Mouse (Mus musculus) kidney, postnatal 25 days (tissue): Measurements from ENCODE around the gene Capn11.

Experiments used
- DNase-seq, 2 experiments: peaks; one replicate each; pipeline ENCODE4 v3.0.0; 2021; ENCODE audit warnings: mixed read lengths in 2 of 2

Gene Capn11

DNA sequence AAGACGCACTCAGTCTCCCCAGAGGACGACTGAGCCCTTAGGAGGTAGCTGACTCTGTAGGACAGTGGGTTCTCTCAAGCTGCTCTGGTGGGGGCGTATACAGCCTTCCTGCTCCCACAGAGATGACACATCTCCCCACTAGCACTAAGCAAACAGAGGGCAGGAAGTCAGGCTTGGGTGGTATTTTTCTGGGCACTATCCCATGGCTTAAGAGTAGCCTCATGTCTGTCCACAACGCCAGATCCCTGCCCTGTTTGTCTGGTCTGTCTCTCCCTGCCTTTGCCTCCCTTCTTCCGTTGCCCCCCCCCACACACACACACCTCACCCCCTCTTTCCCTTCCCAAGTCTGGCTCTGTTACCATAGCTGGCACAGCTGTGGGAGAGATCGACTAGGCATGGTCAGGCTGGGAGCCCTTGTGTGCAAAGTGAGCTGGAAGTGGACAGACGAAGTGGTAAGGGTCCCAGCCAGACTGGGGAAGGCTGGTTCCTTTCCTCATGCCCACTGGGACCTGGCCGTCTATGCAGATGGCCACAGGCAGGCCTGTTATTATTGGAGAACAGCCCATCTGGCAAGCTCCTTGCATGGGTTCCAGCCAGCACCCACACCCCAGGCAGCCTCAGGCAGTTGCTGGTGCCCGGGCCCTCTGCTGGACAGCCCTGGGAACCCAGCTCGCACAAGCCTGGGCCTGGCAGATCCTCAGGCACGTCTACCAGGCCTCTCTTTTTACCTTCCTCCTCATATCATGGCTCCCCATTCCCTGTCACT lies 62.3 kb downstream of the Capn11 start:
- DNase-seq, result peak; percentile 84 to 90

DNA sequence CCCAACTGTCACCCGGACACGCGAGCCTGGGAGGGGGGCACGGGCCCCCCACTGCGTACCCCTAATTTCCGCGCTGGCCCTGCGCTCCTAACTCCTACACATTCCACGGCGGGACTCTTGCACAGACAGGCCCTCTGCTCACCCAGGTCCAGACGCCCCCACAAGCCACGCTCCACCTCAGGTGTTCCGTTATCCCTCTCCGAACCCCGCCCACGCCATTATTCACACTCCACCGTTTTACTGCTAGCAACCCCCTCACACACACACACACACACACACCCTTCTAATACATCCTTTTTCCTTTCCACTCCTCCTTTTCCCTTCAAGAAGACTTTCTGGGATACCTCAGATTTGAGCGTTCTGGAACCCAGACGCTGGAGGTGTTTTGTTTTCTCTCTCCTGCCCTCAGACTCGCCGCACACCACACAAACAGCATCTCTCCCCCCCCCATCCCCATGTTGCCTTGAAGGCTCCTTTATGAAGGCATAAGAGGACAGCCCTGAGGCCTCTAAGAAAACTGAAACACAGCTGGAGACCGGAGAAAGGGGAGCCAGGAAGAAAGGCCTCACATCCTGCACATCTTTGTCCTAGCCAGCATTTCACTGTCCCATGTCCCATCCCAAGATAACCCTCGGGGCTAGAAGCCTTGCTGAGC lies 63.3 kb downstream of the Capn11 start:
- peak in 1 of 2 experiments; percentile 69 for DNase-seq

DNA sequence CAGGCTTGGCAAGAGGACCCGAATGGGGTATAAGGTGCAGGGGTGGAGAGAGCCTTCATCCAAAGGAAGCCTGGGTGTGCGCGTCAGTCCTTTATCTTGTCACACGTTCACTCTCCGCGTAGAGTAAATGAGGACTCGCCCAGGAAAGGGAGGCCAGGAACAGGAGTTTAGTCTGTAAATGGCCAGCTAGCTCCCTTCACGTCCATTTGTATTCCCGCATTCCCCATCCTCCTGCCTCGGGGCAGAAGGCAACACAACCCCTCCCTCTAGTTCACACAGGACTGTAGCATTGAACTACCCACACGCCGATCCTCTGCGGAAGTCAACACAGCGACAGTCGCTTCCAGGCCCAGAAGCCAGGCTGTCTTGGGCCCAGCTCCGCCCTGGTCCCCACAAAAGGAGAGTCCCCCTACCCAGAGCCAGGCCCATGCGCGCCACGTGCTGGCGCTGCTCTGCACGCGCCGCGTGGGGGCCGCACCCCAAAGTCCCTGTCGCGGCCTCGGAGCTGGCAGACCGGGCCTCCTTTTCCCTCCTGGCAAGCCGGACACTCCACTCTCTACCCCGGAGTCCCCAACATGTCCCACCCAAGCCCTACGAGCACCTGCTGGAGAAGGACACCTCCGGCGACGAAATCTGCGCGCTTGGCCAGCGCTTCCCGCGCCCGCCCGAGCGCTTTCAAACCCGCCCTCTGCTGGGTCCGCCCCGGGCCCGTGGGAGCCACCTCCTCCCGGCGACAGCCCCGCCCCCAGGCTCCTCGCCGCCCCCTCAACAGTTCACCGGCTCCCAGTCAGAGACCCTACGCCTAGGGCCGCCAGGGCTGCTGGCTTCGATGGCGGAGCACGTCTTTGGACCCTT lies 64.0 kb downstream of the Capn11 start:
- DNase-seq, result peak; percentile 81 to 90

DNA sequence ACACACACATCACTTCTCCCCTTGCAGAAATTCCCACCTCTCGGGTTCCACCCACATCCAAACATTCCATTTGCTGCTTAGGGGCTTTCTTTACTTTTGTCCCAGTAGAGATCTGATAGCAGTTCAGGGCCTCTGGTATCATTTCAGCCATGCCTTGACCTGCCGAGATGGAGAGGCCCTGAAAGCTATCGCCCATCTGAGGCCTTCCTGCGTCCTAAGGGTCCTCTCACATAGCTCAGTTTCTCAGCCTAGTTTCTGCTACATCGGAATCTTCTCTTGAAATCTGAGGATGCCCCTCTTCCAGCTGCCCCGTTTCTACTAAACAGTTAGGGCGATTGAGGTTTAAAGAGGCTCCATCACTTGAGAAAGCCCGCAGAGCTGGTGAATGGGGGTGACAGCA lies 64.9 kb downstream of the Capn11 start:
- no peak for DNase-seq

DNA sequence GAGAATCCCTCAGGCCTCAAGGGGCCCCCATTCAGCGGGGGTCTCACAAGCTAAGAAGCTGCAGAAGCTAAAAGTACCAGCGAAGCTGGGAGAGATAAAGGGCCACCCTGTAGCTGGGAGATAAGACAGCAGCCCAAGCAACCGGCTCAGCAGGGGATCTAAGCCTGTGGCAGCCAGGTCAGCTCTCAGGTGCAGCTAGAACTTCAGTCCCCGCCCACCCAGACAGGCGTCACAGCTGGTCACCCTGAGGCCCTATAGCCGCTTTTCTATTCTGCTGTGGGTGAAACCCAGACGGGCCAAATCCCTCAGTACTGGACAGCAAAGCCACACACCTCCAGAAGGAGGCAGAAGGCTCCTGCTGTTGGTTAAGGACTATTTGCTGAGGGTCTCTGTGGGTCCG lies 65.6 kb downstream of the Capn11 start:
- peak; percentile 49 to 75 for DNase-seq

DNA sequence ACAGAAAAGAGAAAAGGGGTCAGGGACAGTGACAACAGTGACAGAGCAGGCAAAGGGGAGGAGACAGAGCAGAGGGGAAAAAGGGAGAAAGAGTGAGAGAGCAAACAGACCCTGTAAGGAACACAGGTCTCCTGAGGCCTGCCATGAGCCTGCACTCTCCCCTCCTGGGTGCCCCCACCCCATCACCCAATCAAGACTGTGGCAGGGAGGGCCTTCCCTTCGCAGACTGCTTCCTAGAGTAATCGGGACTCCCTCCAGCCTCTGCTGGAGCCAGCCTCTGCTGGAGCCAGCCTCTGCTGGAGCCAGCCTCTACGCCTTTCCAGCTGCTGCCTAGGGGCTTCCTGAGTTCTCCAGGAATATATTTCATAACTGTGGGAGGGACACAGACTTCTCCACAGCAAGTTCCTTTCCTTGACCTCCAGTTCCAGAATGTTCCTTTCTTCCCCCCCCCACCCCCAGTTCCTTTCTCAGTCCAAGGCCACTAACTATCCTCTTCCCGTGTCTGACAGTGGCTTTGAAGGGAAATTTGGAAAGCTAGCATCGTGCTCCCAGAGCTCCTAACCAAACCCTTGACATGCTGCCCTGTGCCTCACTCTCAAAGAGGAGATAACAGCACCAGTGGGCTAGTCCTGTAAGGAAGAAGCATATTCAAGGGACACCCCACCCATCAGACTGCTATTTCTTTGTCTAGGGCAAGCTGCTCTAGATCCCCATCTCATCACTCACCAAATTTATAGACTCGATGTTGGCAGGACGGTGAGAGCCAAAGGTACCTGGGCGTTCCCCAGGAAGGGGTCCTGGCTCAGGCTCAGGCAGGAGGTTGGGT lies 66.3 kb downstream of the Capn11 start:
- DNase-seq, result peak; percentile 61 to 83

DNA sequence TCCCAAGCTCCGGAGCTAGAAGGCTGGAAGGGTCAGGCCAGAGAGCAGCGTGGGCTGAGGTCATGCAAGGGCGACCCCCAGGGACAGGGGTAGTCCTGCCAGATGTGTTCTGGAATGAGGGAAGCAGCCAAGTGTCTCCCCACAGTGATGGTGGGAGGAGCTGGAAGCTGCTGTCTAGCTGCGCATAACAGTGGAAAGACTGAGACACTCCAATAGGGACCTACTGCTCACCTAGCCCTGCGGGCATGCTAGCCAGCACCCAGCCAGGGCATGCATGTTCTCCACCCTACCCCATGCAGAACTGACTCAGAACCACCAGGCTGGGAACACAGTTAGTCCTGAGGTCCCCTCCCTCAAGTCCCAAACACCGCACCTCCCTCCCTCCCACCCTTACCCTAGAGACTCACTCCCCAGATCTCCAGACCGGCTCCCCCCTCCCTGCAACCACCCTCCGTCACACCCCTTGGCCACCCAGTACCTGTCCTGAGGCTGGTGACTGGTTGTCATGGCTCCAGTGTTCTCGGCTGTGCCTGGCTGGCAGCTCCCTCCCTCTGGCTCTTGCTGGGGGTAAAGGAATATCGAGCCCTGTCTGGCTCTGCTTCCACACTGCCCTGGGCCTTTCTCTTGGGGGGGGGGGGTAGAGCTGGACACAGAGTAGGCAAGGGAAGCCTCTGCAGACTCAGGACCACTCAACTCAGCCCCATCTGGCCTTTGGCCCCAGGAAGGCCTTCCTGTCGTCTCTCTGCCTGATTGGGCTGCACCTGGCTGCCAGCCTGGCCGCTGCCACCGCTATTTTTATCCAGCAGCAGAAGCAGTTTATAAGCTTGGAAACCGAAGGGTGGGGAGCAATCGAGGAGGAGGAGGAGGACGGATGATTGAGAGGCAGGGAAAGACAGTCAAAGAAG lies 67.2 kb downstream of the Capn11 start:
- peak; percentile 62 to 82 for DNase-seq

DNA sequence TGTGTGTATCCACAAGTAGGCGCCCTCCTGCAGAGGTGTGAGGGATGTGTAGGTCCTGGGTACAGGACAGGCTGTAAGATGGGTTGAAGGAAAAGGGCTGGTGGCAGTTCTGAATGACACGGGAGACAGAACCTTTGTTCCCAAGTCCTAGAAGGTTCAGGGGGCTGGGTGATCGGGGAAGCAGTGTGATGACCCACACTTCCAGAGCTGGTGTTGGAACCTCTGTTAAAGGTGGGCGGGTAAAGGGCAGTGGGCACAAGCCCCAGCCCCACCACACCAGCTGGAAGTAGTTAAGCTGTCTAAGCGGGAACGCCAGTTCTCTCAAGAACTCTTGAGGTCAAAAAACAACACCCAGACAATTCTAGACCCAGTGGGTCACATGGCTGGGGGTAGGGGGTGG lies 68.7 kb downstream of the Capn11 start:
- DNase-seq, result peak in 1 of 2 experiments; percentile 6

DNA sequence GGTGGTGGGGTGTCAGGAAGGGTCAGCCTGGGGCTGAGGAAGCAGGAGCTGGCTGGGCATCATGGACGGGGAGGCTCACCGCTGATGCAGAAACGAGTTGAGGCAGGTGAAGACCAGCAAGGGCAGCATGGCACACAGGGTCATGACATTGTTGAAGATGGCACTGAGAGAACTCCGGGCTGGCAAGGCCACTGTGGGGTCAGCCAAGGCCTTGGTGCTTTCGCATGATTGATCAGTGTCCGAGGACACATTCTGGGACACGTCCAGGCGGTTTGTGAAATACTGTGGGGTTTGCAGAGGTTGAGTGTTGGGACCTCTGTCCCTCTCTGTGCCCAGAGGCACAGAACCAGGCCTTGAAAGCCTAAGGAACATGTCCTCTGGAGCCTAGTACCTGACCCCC lies 69.3 kb downstream of the Capn11 start:
- DNase-seq, result no peak

DNA sequence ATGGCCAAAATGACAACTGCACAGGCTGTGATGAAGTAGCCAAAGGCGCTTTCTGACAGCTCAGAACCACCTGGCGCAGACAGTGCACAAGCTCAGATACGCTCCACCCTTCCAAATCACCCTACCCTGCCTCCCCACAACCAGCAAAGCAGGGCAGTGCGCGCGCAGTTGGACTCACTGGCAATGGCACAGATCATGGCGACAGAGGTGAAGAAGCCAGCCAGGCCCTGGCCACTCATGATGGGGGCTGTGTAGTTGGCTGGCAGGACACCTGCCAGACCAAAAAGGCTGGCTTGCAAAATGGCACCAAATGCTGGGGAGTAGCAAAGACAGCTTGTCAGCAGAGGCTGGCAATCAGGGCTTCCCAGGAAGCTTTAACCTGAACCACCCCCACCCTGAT lies 69.9 kb downstream of the Capn11 start:
- no peak for DNase-seq

DNA sequence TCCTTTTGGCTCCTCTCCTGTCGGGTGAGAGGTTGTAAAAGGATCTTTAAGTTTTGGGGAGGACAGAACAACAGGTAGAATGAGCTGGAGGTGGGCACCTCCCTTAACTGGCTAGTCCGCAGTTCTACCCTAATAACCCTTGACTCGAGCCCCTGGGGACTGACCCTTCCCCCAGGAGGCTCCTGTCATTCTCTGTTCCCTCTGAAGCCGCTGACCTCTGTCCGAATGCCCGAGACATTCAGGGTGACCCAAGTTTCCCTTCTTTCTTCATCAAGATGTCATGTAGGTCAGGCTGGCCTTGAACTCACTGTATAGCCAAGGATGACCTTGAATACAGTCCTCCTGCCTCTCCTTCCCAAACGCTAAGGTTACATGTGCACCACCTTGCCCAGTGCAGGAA lies 70.8 kb downstream of the Capn11 start:
- DNase-seq, result no peak

DNA sequence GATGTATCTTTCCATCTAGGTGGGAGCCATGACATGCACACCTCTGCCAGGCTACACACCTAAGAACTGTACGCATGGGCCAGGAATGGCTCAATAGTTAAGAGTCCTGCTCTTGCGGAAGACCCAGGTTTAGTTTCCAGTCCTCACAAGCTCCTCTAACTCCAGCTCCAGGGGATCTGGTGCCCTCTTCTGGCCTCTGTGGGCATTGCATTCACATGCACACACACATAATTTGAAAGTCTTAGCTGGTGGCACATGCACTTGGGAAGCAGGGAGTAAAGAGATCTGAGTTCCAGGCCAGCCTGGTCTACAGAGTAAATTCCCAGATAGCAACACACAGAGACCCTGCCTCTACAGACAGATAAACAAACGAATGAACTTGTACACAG lies 72.7 kb downstream of the Capn11 start:
- DNase-seq, result peak in 1 of 2 experiments; percentile 36

DNA sequence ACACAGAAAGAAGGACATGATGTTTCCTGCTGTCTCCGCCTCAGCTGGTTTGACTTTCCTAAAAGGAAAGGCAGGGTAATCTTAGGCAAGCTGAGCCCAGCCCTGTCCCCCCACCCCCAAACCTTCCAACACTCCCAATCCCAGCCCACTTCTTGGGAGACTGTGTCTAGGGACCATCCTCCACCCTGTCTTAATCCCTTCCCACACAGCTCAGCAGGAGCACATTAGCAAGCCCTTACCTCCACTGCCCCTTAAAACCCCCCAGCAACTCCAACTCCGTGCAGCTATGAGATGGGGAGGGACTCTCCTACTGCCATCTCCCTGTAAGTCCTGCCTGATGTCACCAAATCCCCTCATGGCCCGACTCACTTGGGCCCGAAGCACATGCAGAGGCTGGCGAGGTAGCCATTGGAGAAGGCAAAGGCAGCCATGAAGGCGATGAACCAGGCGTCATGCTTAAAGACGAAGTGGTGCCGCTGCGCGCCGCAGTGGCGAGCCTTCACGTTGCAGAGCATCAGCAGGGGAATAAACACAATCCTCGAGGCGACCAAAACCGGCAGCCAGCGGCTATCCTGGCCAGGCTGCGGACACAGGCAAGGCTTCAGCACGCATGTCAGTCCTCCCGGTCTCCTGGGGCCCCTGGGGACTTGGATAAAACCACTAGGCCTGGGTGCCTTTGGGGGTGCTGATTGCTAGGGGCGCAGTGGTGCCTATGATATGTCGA lies 73.2 kb downstream of the Capn11 start:
- DNase-seq, result no peak

DNA sequence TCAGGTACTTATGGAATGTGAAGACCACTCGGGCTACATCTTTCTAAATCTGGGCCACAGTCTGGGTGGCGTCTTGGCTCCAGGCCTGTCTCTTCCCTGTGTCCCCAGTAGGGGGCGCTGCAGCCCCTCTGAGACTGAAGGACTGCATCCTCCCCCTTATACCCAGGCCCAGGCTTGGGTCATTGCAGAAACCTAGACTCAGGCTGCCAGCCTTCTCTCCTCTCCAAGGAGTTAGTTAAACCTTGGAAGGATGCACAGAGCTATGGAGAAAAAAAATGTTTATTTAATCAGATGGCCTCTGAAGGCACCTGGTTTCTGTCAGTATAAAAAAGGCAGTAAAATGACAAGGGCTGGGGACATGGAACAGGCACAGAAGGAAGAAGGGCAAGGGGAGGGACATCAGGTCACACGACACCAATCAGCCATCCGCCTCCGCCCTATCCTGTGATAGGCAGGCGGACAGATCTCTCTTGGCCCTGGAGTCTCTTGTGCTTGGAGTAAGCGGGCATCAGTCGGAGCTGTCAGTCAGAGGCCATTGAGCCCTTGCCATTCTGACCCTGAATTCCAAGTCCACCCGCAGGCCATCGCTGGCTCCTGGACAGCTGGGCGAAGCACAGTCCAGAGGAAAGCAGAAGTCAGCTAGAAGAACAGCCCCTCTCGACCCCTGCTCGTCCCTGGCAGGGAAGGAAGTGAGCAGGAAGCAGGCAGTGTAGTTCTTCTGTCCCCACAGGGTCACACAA lies 74.0 kb downstream of the Capn11 start:
- peak; percentile 76 to 88 for DNase-seq

DNA sequence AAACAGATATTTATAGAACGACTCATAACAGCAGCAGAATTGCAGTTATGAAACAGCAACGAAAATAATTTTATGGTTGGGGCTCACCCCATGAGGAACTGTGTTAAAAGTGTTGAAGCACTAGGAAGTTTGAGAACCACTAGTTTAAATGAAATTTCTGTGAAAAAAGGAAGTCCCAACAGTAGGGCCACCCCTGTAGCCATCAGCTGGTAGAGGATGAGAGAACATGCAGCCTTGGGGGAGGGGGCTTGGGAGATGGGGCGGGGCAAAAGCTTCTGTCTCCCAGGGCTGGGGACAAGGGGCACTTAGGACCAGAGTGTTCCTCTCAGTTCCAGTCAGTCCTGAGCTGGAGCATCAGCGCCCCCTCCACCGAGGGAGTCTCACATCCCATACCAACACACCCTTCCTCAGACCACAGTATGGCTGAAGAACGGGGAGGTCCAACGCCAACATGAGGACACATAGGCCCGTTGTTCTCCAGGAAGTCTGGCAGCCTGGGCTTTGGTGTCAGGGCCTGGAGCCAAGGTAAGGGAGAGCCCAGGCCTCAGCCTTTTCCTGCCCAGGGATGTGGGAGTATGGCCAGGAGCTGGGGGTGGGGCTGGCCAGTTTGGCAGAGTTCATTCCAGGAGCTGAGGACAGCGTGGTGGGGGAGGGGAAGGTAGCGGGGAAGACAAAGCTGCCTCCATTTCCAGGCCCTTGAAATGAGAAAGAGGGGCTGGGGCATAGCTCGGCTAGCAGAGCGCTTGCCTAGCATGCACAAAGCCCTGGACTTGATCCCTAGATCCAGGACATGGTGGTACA lies 74.8 kb downstream of the Capn11 start:
- peak; percentile 90 to 94 for DNase-seq

DNA sequence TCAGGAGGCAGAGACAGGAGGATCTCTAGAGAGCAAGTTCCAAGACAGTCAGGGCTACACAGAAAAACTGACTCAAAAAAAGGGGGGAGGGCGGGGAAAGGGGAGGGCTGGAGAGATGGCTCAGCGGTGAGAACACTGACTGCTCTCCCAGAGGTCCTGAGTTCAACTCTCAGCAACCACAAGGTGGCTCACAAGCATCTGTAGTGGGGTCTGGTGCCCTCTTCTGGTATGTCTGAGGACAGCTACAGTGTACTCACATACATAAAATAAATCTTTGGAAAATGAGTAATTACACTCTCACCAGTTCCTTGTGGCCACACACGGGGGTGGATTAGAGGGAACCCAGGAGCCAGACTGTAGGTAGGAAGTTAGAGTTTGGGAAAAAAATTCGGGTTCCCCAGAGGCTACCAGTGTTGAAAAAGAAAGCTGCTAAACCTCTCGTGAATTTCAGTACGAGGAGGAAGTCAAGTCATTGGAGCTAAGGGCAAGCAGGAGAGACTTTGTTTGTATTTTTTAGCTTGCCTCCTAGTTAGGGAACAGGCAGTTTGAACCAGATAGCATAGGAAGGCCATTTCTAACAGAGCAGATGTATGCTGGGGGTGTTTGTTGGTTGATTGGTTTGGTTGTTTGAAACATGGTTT lies 76.3 kb downstream of the Capn11 start:
- DNase-seq, result peak in 1 of 2 experiments; percentile 55

DNA sequence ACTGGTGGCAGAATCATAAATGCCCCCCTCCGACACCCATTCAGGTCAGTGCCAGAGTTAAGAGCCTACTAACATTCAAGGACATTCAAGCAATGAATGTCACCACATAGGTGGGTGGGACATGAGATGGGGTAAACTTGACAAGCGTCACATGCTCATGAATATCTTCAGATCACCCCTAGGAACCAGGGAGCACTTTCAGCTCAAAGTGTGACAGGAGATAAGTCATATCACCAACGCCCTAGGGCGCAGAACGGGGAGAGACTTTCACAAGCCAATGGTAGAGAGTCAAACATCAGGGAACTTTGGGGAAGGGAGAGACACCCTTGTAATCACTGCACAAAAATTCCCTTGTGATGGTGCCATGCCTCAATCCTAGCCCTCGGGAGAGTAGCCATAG lies 76.9 kb downstream of the Capn11 start:
- DNase-seq, result no peak

DNA sequence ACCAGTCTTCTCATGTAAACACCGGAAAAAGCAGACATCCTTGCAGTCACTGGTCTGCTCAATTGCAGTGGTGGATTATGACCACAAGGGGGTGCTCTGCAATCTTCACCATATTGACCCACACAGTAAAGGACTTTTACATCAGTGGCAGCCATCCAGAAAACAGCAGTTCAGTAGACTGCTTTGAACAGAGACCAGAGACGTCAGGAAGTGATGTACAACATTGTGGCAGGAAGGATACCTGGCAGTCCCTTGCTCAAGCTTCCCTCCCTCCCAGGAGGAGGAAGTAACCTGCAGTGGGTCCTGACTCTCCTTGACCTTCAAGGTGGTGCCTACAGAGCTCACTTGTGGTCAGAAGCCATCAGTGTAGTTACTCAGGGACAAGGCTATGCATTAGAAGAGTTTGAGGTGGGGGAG lies 77.5 kb downstream of the Capn11 start:
- peak; percentile 73 to 78 for DNase-seq
